Mouse (Mus musculus) small intestine, adult 2 months (tissue): ENCODE results near the gene Lypd8.

Source experiments
- CTCF ChIP-seq: fragments of 200-500 bp; IDR thresholded peaks from 2 replicates; pipeline ENCODE4 v1.5.1; 2012; ENCODE audit warnings: low read depth, mild to moderate bottlenecking, control low read depth, inconsistent platforms, low read length, moderate library complexity, mixed read lengths; ENCODE audit not compliant: insufficient replicate concordance, insufficient read length; ENCODE audit errors: extremely low read depth
- POLR2A ChIP-seq: fragments of 200-500 bp; IDR thresholded peaks from 2 replicates; pipeline ENCODE4 v1.6.1; 2012; ENCODE audit warnings: low read depth, mild to moderate bottlenecking, control low read depth, inconsistent platforms, low read length, moderate library complexity

DNA sequence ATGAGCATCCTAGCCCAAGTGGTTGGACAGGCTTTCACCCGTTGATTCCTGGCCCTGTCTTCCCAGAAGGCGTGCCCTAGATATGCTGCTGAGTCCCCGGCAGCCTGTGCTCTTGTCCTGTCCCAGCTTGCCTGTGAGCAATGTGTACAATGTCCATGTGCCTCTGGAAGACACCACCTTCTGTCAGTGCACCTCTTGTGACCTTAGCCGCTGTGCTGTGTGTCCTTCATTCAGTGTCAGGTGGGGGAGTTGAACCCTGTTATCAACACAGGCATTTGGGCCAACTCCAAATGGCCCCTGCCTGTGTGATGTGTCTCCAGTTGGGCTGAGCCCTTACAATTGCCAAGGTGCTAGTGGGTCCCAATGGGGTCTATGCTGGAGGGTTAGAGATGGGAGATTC is 32.1 kb upstream of the Lypd8 start:
- TF ChIP-seq CTCF (no peak), POLR2A (no peak)
